Mouse (Mus musculus): ENCODE measurements around the gene Rapgef2. TPM values are rescaled to one million over a fixed set of nuclear protein-coding genes. Genes with fewer than 3 reads are reported as not detected.

Gene Rapgef2
- polyA plus RNA-seq (2017; shearing (Covaris generic)) = 1 to 10 TPM; 5.0 to 7.9 (median 6.5) TPM

DNA sequence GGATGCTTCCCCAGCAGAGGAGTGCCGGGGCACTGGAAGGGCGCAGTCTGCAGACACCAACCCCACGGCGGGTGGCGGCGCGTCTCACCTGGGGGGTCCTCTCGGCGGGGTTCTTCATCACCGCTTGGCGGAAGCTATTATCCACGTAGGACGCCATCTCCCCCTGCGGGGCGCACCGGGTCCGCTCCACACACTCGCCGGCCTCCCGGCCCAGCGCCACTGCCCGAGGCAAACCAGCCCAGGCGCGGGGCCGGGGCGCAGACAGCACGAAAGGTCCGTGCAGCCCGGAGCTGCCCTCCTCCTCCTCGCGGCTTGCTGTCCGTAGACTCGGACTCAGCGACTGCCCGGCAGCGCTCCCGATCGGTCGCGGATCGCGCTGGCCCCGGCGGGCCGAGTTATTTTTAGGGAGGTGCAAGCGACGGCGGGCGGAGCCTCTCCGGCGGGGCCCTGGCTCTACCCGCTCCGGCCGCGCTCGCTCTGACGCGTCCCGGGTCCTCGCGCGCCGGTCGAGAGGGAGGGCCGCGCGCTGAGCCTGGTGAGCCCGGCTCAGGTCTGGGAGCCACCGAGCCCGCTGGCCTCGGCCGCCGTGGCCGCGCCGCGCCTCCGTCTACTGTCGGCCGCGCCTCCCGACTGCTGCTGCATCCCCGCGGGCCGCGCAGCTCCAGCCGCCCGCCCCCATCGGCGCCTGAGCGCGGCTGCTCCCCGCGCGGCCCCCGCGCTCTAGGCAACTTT is at the start of gene Rapgef2:
Gene Rapgef2 (minus strand): TSS at position 142 of the 732 bp plus-strand sequence.
- ATAC-seq = peak; percentile 23

DNA sequence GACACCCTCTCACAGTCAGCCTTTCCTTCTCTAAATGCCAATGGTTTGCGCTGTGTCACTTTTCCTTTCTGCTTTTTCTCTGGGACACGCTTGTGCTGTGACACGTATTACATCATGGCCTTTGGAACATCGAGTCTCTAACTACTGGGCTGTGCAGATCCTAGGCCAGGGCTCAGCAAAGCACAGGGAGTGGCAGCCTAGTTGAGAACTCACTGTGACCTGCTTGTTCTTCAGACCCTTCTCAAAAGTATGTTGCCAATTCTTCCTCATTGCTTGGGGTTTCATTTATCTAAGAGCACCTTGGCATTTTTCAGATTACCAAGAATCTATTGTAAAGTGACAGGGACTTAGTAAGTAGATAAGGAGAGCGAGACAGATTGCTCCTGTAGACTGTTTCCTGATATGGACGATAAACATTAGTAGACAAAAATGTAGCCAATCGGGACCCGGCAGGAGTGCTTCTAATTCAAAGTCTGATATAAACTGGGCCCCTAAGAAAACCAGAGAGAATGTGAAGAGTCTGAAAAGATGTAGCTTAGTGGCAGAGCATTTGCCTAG is 47.4 kb upstream of the Rapgef2 start:
- ATAC-seq = no peak

DNA sequence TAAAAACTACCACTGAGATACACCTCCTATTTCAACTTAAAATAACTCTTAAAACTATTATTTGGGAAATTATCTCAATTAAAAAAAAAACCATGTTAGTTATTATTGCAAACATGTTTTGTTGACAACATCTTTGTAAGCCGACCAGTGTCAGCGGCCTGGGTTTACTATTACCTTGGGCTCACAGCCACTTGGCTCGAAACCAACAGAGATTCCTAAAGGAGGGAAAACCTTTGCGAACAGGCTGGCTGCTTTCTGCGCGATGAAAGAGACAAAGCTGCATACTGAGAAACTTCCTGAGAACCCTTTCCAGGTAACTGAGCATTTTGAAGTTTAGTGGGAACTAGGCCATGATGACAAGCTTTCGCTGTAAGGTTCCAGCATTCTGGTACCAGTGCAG is 46.7 kb upstream of the Rapgef2 start:
- no peak for ATAC-seq

DNA sequence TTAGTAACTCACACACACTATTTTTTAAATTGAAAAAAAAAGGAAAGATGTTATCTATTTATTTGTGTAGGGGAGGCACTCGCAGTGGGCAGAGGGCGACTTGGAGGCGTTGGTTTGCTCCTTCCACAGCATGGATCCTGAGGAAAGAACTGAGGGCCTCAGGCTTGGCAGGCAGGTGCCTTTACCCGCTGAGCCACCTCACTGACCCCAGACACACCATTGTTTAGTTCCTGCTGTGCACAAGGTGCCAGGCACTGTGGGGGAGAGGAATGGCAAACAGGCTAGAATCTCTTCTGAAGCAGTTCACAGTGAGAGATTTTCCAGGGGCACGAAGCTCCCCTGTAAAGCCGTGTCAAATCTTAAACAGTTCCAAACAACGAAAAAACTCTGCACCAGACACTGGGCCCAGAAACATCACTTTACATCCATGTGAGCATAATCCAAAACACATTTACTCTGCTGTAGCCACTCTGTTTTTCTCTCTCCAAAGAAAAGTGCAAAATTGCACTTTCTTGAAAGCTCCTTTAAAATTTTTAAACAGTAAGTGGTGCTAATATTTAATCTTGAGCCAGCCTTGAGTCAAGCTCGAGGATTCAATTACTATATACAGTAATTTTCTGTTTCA is 43.5 kb upstream of the Rapgef2 start:
- ATAC-seq = no peak

DNA sequence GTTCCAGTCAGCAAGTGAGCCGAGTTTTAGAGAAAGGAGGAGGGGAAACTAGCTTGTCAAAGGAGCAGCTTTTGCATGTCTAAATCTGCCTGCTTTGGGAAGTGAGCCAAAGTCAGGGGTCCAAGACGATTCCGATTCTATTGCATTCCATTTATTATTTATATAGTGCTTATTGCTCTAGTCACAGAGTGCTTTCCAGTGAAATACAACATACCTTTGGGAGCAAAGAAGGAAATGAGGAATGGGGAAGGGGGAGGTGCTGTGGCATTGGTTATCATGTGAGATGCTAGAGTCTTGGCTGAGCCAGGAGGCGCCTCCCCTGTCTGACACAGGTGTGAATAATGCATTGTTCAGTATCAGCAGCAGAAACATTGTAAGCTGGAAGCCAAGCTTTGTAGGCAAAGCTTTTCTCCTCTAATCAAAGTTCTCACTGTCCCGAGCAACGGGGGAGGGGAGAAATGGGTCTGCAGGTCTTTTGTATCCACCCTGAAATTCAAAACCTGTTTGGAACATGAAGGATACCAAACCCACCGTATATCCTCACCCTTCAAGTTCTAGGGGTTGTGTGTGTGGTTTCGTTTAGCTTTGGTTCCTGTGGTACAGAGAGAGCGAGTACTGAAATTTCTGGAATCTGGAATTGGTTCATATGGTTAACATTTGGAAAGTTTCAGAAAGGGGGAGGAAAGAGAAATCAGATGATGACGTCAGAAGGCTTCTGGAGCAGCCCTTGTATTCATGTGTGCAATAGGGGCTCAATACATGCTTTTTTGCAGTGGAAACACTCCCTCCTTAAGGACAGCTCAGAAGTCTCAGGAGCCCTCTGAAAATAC is 38.6 kb upstream of the Rapgef2 start:
- no peak for ATAC-seq

DNA sequence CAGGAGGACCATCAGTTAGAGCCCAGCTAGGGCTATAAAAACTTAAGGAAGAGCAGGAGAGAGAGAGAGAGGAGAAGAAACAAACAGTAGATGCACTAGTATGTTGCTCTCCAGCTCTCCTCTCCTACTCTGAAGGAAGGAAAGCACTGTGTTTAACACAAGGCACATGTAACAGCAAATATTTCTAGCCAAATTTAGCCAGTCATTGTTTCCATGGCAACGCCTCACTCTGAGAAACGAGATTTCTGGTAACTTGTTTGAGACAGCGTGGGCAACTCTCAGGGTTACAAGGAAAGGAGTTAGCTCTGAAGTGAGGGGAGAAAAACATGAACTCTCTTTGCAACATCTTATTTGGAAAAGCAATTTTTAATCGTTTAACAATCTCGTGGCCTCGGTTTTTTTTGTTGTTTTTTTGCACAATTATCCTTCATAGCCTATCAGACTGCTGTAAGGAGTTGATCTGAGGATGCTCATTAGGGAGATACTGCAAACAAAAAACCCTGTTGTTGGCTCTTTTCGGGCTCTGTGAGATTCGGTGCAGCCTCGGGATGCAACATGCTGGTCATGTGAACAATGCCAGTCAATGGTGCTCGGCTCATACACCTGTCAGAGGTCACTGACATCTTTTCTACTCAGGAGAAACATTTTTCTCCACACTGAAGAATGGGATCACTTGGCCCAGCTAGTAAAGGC is 27.8 kb upstream of the Rapgef2 start:
- no peak for ATAC-seq

DNA sequence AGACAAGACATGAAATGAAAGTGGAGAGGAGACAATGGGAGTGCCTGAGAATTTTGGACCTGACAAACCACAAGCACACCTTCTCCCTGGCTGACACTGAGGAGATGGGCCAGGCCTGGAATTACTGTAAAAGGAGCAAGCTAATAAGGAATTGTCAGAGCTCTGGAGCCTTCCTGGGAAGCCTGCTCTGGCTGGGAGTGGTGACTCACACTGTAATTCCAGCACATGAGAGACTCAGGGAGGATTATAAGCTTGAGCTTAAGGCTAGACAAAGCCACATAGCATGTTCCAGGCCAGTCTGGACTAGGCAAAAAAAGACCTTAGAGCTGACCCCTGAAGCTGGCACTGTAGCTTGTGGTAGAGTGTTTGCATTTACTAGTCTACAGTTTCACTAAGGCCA is 25.6 kb upstream of the Rapgef2 start:
- no peak for ATAC-seq

DNA sequence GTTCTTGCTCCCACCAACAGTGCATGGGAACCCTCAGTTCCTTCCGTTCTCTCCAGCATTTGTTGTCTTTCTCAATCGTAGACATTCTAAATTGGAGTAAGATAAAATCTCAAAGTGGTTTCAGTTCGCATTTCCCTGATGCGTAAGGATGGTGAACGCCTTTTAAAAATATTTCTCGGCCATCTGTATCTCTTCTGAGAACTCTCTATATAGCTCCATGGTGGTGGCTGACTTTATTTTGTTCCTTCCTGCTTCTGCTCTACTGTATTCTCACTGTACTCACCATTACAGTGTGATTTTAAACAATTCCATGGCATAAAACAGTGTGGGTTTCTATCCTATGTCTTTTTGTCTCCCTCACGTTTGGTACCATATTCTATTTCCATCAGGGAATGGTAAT is 23.9 kb upstream of the Rapgef2 start:
- no peak for ATAC-seq

DNA sequence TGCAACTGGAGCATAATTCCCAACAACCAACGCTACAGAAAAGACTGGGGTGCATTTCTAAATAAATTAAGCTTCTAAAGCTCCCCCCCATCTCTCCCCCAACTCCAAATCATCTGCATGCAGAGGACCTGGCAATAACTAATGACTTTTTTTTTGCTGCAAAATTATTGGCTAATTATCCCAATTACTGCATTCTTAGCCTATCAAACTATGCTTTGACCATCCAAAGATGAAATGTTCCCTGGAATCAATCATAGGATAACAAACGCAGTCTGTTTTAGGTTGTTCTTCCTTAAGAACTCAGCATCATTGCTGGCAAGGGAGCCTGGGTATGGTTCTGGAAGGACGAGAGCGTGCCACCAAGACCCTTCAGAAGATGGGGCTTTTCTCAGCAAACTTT is 22.3 kb upstream of the Rapgef2 start:
- ATAC-seq = no peak

DNA sequence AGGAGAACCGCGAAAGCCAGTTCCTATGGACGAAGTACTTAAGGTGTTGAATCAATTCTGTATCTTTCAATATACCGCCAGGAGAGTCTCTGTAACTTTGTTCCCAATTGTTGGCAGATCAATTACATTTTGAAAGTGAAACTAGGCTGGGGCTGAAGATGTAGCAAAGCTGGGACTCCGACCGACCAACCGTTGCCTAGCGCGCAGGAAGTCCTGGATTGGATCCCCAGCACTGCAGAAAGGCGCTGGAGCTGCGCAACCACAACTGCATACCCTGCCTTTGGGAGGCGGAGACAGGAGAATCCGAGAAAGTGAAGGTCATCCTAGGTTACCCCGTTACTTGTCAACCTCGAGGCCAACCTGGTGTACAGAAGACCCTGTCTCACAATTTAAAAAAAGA is 13.1 kb upstream of the Rapgef2 start:
- ATAC-seq = no peak

DNA sequence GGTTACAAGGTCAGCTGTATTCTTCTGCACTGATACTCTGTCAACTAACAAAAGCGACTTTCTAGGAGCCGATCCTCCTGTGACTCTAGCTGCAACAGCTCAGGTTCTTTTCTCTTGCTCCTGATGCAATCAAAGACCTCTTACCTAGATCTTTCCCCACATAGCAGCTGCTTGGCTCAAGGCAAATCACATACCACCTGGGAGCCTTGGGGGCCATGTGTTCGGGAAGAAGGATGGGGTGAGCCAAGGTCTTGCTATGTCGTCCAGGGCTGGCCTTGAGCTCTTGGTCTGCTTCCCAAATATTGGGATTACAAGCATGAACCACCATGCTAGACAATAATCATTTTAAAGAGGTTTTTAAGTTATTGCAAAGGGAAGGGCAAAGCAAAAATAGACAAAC is 11.0 kb upstream of the Rapgef2 start:
- ATAC-seq = no peak

DNA sequence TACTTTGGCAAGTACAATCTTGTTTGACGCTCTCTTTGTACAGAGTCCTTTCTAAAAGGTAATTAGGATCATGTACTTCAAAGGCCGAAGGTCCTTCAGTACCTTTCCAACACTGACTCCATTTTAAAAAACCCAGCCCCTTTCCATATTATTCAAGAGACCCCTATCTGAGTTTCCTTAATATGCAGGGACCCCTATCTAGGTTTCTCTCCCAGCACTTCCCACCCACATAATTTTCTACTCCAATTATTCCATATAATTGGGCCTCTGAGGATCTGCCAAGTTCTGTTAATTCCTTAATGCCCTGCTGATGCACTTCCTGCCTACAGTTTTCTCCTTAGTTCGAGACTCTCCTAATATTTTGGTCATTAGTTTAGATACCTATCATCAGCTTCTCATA is 10.3 kb upstream of the Rapgef2 start:
- no peak for ATAC-seq

DNA sequence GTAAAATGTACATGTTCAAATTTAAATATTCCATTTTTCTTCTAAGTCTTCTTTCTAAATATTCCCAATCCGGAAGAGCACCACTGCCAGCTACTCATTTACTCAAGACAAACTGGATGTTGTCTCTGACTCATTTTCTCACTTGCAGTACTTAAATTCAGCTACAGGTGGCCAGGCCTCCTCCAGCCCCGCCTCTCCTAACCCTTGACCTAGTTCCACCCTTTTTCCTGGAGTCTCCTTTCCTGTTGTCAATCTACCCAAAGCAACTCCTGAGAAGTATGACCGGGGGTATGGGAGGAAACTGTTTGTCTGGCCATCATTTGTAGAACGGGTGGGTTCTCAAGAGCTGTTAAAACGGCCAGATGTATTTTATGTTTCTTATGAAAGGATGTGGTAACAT is 9.7 kb upstream of the Rapgef2 start:
- no peak for ATAC-seq

DNA sequence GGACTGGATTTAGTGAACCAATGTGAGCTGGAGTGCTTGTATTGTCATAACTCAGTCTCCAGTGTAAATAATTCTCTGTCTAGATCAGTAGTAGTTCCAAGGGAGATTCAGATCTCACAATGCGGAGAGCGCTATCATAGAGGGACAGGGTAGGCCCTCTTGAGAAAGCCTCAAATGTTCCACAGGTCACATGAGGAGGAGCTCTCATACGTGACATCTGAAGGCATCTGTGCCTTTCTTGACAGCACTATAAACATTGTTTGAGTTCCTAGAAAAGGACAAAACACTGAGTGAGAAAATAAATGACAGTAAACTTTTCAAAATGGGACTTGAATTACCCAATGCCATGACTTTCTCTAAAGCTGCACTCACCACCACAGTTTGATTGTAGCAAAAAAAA is 8.4 kb upstream of the Rapgef2 start:
- no peak for ATAC-seq

DNA sequence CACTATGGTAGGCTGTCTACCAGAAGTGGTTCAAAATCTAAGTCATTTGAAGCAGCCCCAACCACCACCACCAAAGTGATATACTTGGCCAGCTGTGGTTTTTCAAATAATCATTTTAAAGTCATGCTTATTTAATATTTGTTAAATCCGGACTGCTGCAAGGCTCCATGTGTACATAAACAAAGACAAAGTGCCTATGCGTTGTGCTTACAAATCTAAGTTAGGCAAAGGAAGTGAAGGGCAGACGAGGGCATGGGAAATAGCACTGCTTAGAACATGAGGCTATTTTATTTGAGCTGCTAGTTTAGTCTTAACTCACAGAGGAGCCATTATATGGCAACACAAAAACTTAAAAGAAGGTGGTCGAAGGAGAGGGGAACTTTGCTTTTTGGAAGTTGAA is 6.7 kb upstream of the Rapgef2 start:
- ATAC-seq = no peak

DNA sequence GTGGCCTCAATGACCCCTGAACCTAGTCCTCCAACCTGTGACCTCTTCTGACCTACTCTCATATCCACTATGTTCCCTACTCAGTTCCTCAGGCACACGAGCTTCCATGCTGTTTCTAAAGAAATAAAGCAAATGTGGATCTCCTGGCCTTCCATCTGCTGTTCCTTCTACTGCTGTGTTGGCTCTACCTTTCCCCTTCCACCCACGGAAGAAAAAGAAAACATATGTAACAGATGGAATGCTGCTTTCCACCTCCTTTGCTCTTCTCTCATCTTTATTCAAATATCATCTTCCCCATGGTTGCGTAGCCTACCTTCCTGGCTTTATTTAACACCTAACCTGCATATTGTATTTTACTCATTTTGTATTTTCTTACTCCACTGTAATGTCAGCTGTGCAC is 2.7 kb upstream of the Rapgef2 start:
- ATAC-seq = no peak

DNA sequence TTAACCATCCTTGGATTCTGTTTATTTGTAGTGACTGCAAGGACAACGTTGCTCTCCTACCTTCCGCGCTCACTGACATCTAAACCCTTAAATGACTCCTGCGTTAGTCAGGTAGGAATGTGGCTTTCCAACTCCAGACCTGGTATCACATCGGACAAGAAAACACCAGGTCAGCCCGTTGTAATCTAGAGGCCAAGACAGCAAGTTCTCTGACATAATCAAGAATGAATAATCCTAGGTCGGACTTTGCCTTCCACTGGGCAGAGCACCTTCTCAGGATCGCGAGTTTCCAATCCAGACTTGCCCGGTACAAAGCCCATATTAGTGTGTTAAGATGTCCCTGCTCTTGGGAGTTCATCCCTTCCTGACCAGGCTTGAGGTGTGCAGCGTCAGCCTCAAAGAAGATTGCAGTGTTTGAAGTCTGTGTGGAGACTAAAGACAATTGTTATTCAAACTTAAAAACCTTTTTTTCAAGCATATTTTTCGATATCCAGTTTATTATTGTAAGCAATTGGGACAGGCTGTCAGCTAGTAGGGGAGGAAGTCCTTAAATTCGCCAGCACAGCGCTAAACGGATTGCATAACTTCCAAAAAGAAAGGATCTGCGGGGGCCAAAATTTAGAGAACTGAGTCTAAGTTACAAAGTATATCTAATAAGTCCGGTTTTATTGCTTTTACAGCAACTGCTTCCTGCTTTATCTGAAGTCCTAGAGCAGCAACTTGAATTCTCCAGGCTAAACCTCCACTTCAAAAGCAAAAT is 1.6 kb upstream of the Rapgef2 start:
- ATAC-seq = no peak

DNA sequence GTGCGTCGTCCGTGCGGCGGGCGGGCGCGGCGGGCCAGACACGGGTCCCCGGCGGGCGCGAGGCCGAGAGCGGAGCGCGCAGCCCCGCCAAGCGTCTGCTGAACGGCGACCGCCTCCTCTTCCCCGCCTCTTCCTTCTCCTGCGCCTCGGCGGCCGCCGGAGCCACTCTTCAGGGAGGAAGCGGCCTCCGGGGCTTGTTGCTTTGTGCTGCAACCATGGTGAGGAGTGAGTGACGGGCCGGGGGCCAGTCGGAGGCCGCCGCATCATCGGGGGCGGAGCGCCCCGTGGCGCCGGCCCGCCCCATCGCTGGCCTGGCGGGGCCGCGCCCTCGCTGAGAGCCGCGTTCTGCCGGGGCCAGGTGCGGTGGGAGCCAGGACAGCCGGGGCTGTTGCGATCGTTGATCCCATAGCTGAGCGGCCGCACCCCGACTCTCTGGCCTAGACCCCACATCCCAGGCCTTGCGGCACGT is 825 bp upstream of the Rapgef2 start:
- ATAC-seq = peak; percentile 96

DNA sequence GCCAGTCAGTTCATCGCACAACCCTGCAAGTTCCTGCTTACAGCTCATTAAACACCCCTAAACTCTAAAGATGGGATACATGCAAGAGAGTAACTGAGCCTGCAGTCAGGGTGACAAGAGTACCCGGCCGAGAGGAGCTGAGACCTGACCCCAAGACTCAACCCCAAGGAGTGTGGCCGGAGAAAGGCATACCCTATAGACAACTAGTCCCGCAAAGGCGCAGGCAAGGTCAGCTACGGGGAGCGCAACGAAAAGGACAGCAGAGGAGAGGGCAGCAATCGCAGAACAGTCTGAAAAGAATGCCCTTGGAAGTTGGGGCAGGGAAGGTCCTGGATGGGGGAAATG is 314 bp downstream of the Rapgef2 start:
- ATAC-seq = no peak

DNA sequence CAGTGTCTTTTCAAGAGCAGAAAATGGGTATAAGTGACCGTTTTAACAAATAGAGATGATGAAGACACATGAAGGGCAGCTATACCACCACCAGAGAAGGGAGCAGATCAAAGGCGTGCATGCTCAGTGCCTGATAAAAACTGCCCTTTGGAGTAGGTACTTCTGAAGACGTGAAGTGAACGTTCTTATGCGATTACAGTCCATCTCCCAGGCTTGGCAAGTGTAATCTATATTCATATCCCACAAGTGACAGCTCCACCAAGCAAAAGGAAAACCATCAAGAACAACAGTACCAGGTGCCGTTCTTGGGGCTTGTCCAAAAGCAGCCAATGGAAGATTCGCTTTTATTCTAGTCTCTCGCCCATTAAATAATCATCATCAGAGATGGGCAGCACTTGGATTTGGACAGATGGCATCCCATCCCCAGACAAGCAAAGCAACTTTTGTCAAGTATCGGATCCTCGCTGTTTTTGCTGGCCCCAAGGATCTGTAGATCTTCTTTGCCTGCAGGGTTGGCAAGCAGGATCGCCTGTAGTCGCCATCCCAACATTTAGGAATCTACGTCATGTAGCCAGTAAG is 1.1 kb downstream of the Rapgef2 start:
- ATAC-seq = no peak

DNA sequence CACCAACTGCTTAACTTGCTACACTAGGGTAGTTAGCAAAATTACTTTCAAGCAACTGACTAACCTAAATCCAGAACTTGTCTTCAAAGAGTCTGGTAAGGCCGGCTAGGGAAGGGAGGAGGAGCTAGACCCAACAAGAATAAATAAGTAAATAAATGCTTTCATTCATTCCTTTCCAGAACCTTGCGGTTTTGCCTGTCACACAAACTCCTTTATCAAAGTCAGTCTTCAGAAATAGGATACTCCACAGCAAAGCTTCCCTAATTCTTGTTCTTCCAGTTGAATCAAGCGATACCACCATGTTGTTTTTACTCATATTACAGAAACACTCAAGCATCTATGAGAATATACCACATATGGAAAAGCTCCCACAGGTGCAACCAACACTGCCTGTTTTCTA is 2.3 kb downstream of the Rapgef2 start:
- no peak for ATAC-seq

DNA sequence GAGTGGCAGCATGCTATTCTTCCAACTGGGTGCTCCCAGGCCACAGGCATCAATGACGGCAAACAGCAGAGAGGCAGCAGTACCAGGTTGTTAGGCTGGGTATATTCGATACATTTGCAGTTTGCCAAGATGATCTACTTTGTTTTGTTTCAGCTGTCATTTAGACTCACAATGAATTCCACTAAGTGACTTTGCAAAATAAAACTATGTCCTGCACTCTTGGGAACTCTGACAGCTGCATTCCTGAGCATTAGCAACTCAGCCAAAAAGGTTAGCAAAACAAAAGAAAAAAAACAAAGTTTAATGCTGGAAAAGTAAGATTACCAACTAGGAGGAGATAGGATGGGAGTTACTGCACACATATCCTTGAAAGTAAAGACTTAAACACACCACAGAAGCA is 3.3 kb downstream of the Rapgef2 start:
- no peak for ATAC-seq

Measured in inflammation-experienced regulatory T-cells, adult 6 months (primary cell).